Mouse (Mus musculus) ES-E14 (cell line): ENCODE data around the gene Iqgap2. TPM values are rescaled to one million over a fixed set of nuclear protein-coding genes. Genes with fewer than 3 reads are reported as not detected.

Source experiments
- DNase-seq: peaks from one replicate; pipeline ENCODE4 v3.0.0-alpha.2; 2013; ENCODE audit warnings: low read depth, low spot score
- H3K27ac ChIP-seq: 2 replicates; pipeline ENCODE4 v1.5.1; 2012; ENCODE audit warnings: low read depth, mild to moderate bottlenecking, low read length, moderate library complexity, mixed read lengths; ENCODE audit not compliant: poor library complexity, insufficient read depth, severe bottlenecking
- H3K36me3 ChIP-seq: 2 replicates; pipeline ENCODE4 v1.6.1; 2012; ENCODE audit warnings: mild to moderate bottlenecking, low read length, moderate library complexity, mixed read lengths; ENCODE audit not compliant: control insufficient read depth, poor library complexity, insufficient read depth, severe bottlenecking
- H3K4me1 ChIP-seq, 2 experiments: fragments of 150-350 bp in 1 of 2; sonication (generic) in 1 of 2; 2 replicates each; pipeline ENCODE4 v1.6.1; 2012; ENCODE audit warnings: low read length in 2 of 2, mild to moderate bottlenecking in 1 of 2, mixed read lengths in 1 of 2; ENCODE audit not compliant: control insufficient read depth in 2 of 2, insufficient read depth in 2 of 2, poor library complexity in 1 of 2
- H3K4me3 ChIP-seq, 2 experiments: fragments of 150-350 bp in 1 of 2; sonication (generic) in 1 of 2; 2 replicates each; pipeline ENCODE4 v1.5.1; 2012; ENCODE audit warnings: low read length in 2 of 2, low read depth in 1 of 2, mild to moderate bottlenecking in 1 of 2, mixed read lengths in 1 of 2; ENCODE audit not compliant: insufficient read depth in 1 of 2, poor library complexity in 1 of 2, severe bottlenecking in 1 of 2
- H3K9ac ChIP-seq: 2 replicates; pipeline ENCODE4 v1.6.1; 2012; ENCODE audit warnings: low read depth, mild to moderate bottlenecking, low read length, mixed read lengths; ENCODE audit not compliant: poor library complexity, insufficient read depth, severe bottlenecking
- H3K9me3 ChIP-seq: fragments of 150-350 bp; sonication (generic); 2 replicates; pipeline ENCODE4 v1.6.1; 2012; ENCODE audit warnings: low read depth, mild to moderate bottlenecking, low read length; ENCODE audit not compliant: control insufficient read depth, insufficient read depth
- CHD2 ChIP-seq: IDR thresholded peaks from 2 replicates; pipeline ENCODE4 v1.6.1; 2014; ENCODE audit warnings: mild to moderate bottlenecking, low read depth, low read length, inconsistent platforms
- HCFC1 ChIP-seq: IDR thresholded peaks from 2 replicates; pipeline ENCODE4 v1.6.1; 2012; ENCODE audit warnings: low read length, inconsistent platforms, borderline replicate concordance; ENCODE audit not compliant: insufficient read depth
- MAFK ChIP-seq: IDR thresholded peaks from 2 replicates; pipeline ENCODE4 v1.6.1; 2014; ENCODE audit warnings: mild to moderate bottlenecking, low read depth, low read length, inconsistent platforms; ENCODE audit not compliant: insufficient read depth
- ZC3H11A ChIP-seq: IDR thresholded peaks from 2 replicates; pipeline ENCODE4 v1.6.1; 2012; ENCODE audit warnings: low read depth, mild to moderate bottlenecking, inconsistent platforms, low read length, borderline replicate concordance
- ZNF384 ChIP-seq: IDR thresholded peaks from 2 replicates; pipeline ENCODE4 v1.6.1; 2012; ENCODE audit warnings: low read depth, low read length, inconsistent platforms
- in situ Hi-C, 2 experiments: fragments of 600-800 bp; cut with MboI; formaldehyde crosslinking; loops; one replicate each; pipeline ENCODE4 v1.15.1; 2025; ENCODE audit warnings: low sequenced_read_pairs in 2 of 2, inconsistent platforms in 1 of 2; ENCODE audit not compliant: unreplicated experiment in 2 of 2
- total RNA-seq: library from RNA; depleted of rRNA; stranded (reverse); fragments of 300-350 nt; gene quantifications from 2 replicates; pipeline ENCODE4 v1.2.3, GENCODE M21; 2012

The Iqgap2 gene
- total RNA-seq, 1 experiment, result 15.0 TPM

GRCm38 (mm10) chr13:95696120-95696653, 195.5 kb downstream of the Iqgap2 start:
- in situ Hi-C loops, result no loop called here
- TF ChIP-seq MAFK (no peak), CHD2 (no peak), HCFC1 (no peak), ZNF384 (no peak), ZC3H11A (no peak)
- H3K27ac ChIP-seq, result no peak overlapping the region

GRCm38 (mm10) chr13:95692201-95692600, 199.5 kb downstream of the Iqgap2 start:
- no peak overlapping the region for H3K9ac ChIP-seq
- H3K4me1 ChIP-seq, result no peaks in the 10 kb centered on the region
- in situ Hi-C loops, result no loop called here
- H3K36me3 ChIP-seq, result no peaks in the 10 kb centered on the region
- DNase-seq, result no peak
- no peaks in the 10 kb centered on the region for H3K9me3 ChIP-seq
- TF ChIP-seq ZC3H11A, result no peak
- no peak for TF ChIP-seq ZNF384
- TF ChIP-seq CHD2, result no peak
- no peak for TF ChIP-seq HCFC1
- TF ChIP-seq MAFK, result no peak
- no peak overlapping the region for H3K4me3 ChIP-seq
- no peak overlapping the region for H3K27ac ChIP-seq

More at GRCm38 (mm10) chr13:95696120-95696653, 195.5 kb downstream of the Iqgap2 start:
- Histone ChIP-seq H3K36me3 (no peaks in the 10 kb centered on the region), H3K9ac (no peak overlapping the region), H3K4me3 (peak overlapping the region in 1 of 2 experiments; percentile 7; a peak in 1 of 4 replicates), H3K9me3 (no peaks in the 10 kb centered on the region), H3K4me1 (no peaks in the 10 kb centered on the region)
- no peak for DNase-seq

- H3K9ac ChIP-seq, result no peak overlapping the region
- no peaks in the 10 kb centered on the region for H3K36me3 ChIP-seq
- H3K4me1 ChIP-seq, result no peaks in the 10 kb centered on the region
- H3K4me3 ChIP-seq, result no peak overlapping the region
- H3K27ac ChIP-seq, result no peak overlapping the region
- TF ChIP-seq ZC3H11A (no peak), CHD2 (no peak)
- in situ Hi-C loops, result no loop called here
- DNase-seq, result no peak
- H3K9me3 ChIP-seq, result no peaks in the 10 kb centered on the region
Measured at GRCm38 (mm10) chr13:95688576-95688975, 203.1 kb downstream of the Iqgap2 start.

- in situ Hi-C loops, result no loop called here
- Histone ChIP-seq H3K9me3 (no peaks in the 10 kb centered on the region), H3K36me3 (no peaks in the 10 kb centered on the region), H3K4me3 (no peak overlapping the region), H3K9ac (no peak overlapping the region), H3K4me1 (no peaks in the 10 kb centered on the region), H3K27ac (no peak overlapping the region)
- TF ChIP-seq CHD2 (no peak), MAFK (no peak), ZNF384 (no peak), HCFC1 (no peak), ZC3H11A (no peak)
- DNase-seq, result no peak
Measured at GRCm38 (mm10) chr13:95685736-95686135, 206.0 kb downstream of the Iqgap2 start.

GRCm38 (mm10) chr13:95684656-95685244, 207.0 kb downstream of the Iqgap2 start:
- in situ Hi-C loops, result no loop called here
- Histone ChIP-seq H3K4me3 (no peak overlapping the region), H3K9me3 (no peaks in the 10 kb centered on the region), H3K27ac (no peak overlapping the region), H3K4me1 (no peaks in the 10 kb centered on the region), H3K9ac (no peak overlapping the region), H3K36me3 (no peaks in the 10 kb centered on the region)
- no peak for DNase-seq
- TF ChIP-seq CHD2, result no peak
- TF ChIP-seq MAFK, result no peak
- TF ChIP-seq ZNF384, result no peak
- TF ChIP-seq HCFC1, result no peak
- no peak for TF ChIP-seq ZC3H11A
